ENCODE assay signal across 8 mouse cellular contexts in the genomic region with DNA sequence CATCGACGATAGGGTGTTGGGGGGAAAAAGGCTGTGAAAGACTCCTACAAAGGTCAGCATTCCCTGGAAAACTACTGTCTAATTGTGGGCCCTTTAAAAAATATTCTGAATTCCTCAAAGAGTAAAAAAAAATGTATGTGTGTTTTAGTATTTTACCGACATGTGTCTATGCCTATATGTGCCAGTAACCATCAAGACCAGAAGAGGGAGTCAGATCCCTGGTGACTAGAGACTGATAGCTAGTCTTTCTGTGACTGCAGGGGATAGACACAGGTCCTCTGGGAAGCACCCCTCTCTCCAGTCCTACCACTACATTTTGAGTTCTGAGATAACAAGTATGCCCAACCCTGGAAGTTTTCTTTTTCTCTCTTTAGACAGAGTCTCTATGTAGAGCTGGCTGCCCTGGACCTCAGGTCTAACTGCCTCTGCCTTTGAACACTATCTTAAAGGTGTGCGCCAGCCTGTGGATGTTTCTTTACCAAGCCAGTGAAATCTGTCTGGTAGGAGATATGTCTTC. TPM values are rescaled to one million over a fixed set of nuclear protein-coding genes. Genes with fewer than 3 reads are reported as not detected.
DNase-seq lines count a peak whose midpoint lies in the region; ATAC-seq and TF ChIP-seq lines count a peak whose summit lies in the region.

No protein-coding gene starts in this region.

- H3K36me3 ChIP-seq in heart, embryonic 12.5 days, result no peaks in the 10 kb centered on the region
- H3K36me3 ChIP-seq in E14TG2a.4 (ENCODE audit: insufficient read depth, low read length), result peaks cover 25% of the 10 kb centered on the region
- no peaks in the 10 kb centered on the region for H3K36me3 ChIP-seq in embryonic facial prominence, embryonic 15.5 days
- H3K36me3 ChIP-seq in limb, embryonic 15.5 days, result 0 out of 2 replicates have a peak, but pooled peaks cover 2% of the 10 kb centered on the region

- 34% methylated on average over 4 of the region's 4 CpGs for WGBS in heart, embryonic 12.5 days
- WGBS in embryonic facial prominence, embryonic 15.5 days, result 31% methylated on average over 4 of the region's 4 CpGs
- WGBS in limb, embryonic 15.5 days, result 35% methylated on average over 4 of the region's 4 CpGs

- H3K27me3 ChIP-seq in heart, embryonic 12.5 days (replicated peaks), result no peaks in the 10 kb centered on the region
- H3K27me3 ChIP-seq in E14TG2a.4 (ENCODE audit: insufficient read depth, low read length), result no peaks in the 10 kb centered on the region
- H3K27me3 ChIP-seq in embryonic facial prominence, embryonic 15.5 days, result no peaks in the 10 kb centered on the region
- no peaks in the 10 kb centered on the region for H3K27me3 ChIP-seq in limb, embryonic 15.5 days

- no peak for ATAC-seq in heart, embryonic 12.5 days (ENCODE audit: insufficient number of reproducible peaks, low FRiP score)
- no peak for ATAC-seq in embryonic facial prominence, embryonic 15.5 days (ENCODE audit: insufficient number of reproducible peaks, low FRiP score, low TSS enrichment, low read depth)
- ATAC-seq in limb, embryonic 15.5 days (ENCODE audit: insufficient number of reproducible peaks, low FRiP score, low TSS enrichment, low read depth), result no peak
- no peak for ATAC-seq in frontal cortex, adult (ENCODE audit: low TSS enrichment)

- peak overlapping the region; percentile 68 for H3K4me3 ChIP-seq in heart, embryonic 12.5 days
- H3K4me3 ChIP-seq in E14TG2a.4 (replicated peaks; ENCODE audit: low read length), result peak overlapping the region; percentile 90
- peak overlapping the region; percentile 60 for H3K4me3 ChIP-seq in embryonic facial prominence, embryonic 15.5 days (replicated peaks)
- peak overlapping the region; percentile 65 for H3K4me3 ChIP-seq in limb, embryonic 15.5 days

- peaks cover 19% of the 10 kb centered on the region for H3K4me1 ChIP-seq in heart, embryonic 12.5 days (replicated peaks)
- peaks cover 42% of the 10 kb centered on the region for H3K4me1 ChIP-seq in E14TG2a.4 (replicated peaks; ENCODE audit: low read depth, low read length)
- peaks cover 35% of the 10 kb centered on the region for H3K4me1 ChIP-seq in embryonic facial prominence, embryonic 15.5 days
- peaks cover 21% of the 10 kb centered on the region for H3K4me1 ChIP-seq in limb, embryonic 15.5 days

- peak overlapping the region; percentile 69 for H3K4me2 ChIP-seq in heart, embryonic 12.5 days
- peak overlapping the region; percentile 57 for H3K4me2 ChIP-seq in embryonic facial prominence, embryonic 15.5 days (replicated peaks)
- peak overlapping the region; percentile 61 for H3K4me2 ChIP-seq in limb, embryonic 15.5 days

- H3K27ac ChIP-seq in heart, embryonic 12.5 days (ENCODE audit: poor library complexity, severe bottlenecking), result no peak overlapping the region
- no peak overlapping the region for H3K27ac ChIP-seq in embryonic facial prominence, embryonic 15.5 days (replicated peaks)
- H3K27ac ChIP-seq in limb, embryonic 15.5 days, result no peak overlapping the region

- DNase-seq in heart, adult 9 months (ENCODE audit: low spot score in 2 of 2), result no peak
- no peak for DNase-seq in urinary bladder, postnatal 14 days (ENCODE audit: low spot score)
- DNase-seq in adrenal gland, postnatal 36 days, result no peak

- H3K9me3 ChIP-seq in heart, embryonic 12.5 days (replicated peaks), result no peaks in the 10 kb centered on the region
- no peaks in the 10 kb centered on the region for H3K9me3 ChIP-seq in E14TG2a.4 (ENCODE audit: low read length)
- H3K9me3 ChIP-seq in embryonic facial prominence, embryonic 15.5 days (replicated peaks), result no peaks in the 10 kb centered on the region
- H3K9me3 ChIP-seq in limb, embryonic 15.5 days, result no peaks in the 10 kb centered on the region

- TF ChIP-seq CTCF in E14TG2a.4 (conservative IDR thresholded peaks at IDR 0.05; ENCODE audit: low read length), result peak; percentile 23

- peak overlapping the region; percentile 72 for H3K9ac ChIP-seq in heart, embryonic 12.5 days
- H3K9ac ChIP-seq in embryonic facial prominence, embryonic 15.5 days, result peak overlapping the region; percentile 57
- H3K9ac ChIP-seq in limb, embryonic 15.5 days, result no peak overlapping the region

RNA-seq across cellular contexts. Expression of gene Nop10, which starts 1.1 kb away (rescaled TPM):
- 159 and 169 TPM in 2 replicates for polyA plus RNA-seq in heart, embryonic 12.5 days (2016; fragmentation: Nextera tagmentation; extraction: Ambion mirVana)
- 201 and 206 TPM in 2 replicates for polyA plus RNA-seq in embryonic facial prominence, embryonic 15.5 days (2015; fragmentation: Nextera tagmentation; extraction: Ambion mirVana)
- polyA plus RNA-seq in limb, embryonic 15.5 days (2015; fragmentation: Nextera tagmentation; extraction: Ambion mirVana), result 185 and 207 TPM in 2 replicates
- 100 to 1,000 TPM; 112 to 150 TPM for total RNA-seq in adrenal gland, postnatal 36 days (2021)

RNA-seq across cellular contexts. Expression of gene Slc12a6, which starts 2.8 kb away (rescaled TPM):
- polyA plus RNA-seq in heart, embryonic 12.5 days (2016; fragmentation: Nextera tagmentation; extraction: Ambion mirVana), result 15.1 and 17.7 TPM in 2 replicates
- polyA plus RNA-seq in embryonic facial prominence, embryonic 15.5 days (2015; fragmentation: Nextera tagmentation; extraction: Ambion mirVana), result 11.1 and 11.8 TPM in 2 replicates
- 8.0 and 8.6 TPM in 2 replicates for polyA plus RNA-seq in limb, embryonic 15.5 days (2015; fragmentation: Nextera tagmentation; extraction: Ambion mirVana)
- 10 to 100 TPM; 32.1 to 36.1 TPM for total RNA-seq in adrenal gland, postnatal 36 days (2021)

RNA-seq across cellular contexts. Expression of gene Gm21985, which starts 3.3 kb away (rescaled TPM):
- polyA plus RNA-seq in heart, embryonic 12.5 days (2016; fragmentation: Nextera tagmentation; extraction: Ambion mirVana), result not detected in 2 replicates
- polyA plus RNA-seq in embryonic facial prominence, embryonic 15.5 days (2015; fragmentation: Nextera tagmentation; extraction: Ambion mirVana), result not detected in 2 replicates
- not detected in 2 replicates for polyA plus RNA-seq in limb, embryonic 15.5 days (2015; fragmentation: Nextera tagmentation; extraction: Ambion mirVana)
- total RNA-seq in adrenal gland, postnatal 36 days (2021), result under 1 TPM in 1 of 2 experiments, not detected in 1; 0.26 TPM

RNA-seq across cellular contexts. Expression of gene Nutm1, which starts 3.7 kb away (rescaled TPM):
- not detected in 2 replicates for polyA plus RNA-seq in heart, embryonic 12.5 days (2016; fragmentation: Nextera tagmentation; extraction: Ambion mirVana)
- not detected in 2 replicates for polyA plus RNA-seq in embryonic facial prominence, embryonic 15.5 days (2015; fragmentation: Nextera tagmentation; extraction: Ambion mirVana)
- not detected in 2 replicates for polyA plus RNA-seq in limb, embryonic 15.5 days (2015; fragmentation: Nextera tagmentation; extraction: Ambion mirVana)
- not detected for total RNA-seq in adrenal gland, postnatal 36 days (2021)

RNA-seq across cellular contexts. Expression of gene Lpcat4, which starts 23.6 kb away (rescaled TPM):
- polyA plus RNA-seq in heart, embryonic 12.5 days (2016; fragmentation: Nextera tagmentation; extraction: Ambion mirVana), result 18.4 and 18.6 TPM in 2 replicates
- 24.5 and 35.9 TPM in 2 replicates for polyA plus RNA-seq in embryonic facial prominence, embryonic 15.5 days (2015; fragmentation: Nextera tagmentation; extraction: Ambion mirVana)
- 17.0 and 21.0 TPM in 2 replicates for polyA plus RNA-seq in limb, embryonic 15.5 days (2015; fragmentation: Nextera tagmentation; extraction: Ambion mirVana)
- 1 to 10 TPM; 2.8 to 5.9 TPM for total RNA-seq in adrenal gland, postnatal 36 days (2021)
